Mouse (Mus musculus) brown adipose tissue, adult 24 weeks (tissue): ENCODE measurements around the gene Them7. TPM values are rescaled to one million over a fixed set of nuclear protein-coding genes. Genes with fewer than 3 reads are reported as not detected.

ENCODE experiments used
- H3K27ac ChIP-seq: fragments of 200-500 bp; replicated peaks from 2 replicates; pipeline ENCODE4 v1.5.1; 2012; ENCODE audit warnings: low read depth, mild to moderate bottlenecking, low read length
- H3K4me1 ChIP-seq: fragments of 200-500 bp; 2 replicates; pipeline ENCODE4 v1.6.1; 2012; ENCODE audit warnings: low read length, mixed read lengths; ENCODE audit not compliant: control insufficient read depth, insufficient read depth, insufficient read length
- H3K4me3 ChIP-seq: fragments of 200-500 bp; 2 replicates; pipeline ENCODE4 v1.5.1; 2012; ENCODE audit warnings: low read depth, mild to moderate bottlenecking, low read length, moderate library complexity; ENCODE audit not compliant: insufficient read depth
- polyA plus RNA-seq: library from polyadenylated mRNA; stranded (reverse); fragments of >200 nt; gene quantifications from 2 replicates; pipeline ENCODE4 v1.2.4, GENCODE M21; 2012; ENCODE audit not compliant: missing spikeins, insufficient read depth, insufficient read length

Gene Them7
- polyA plus RNA-seq, 1 experiment = 1.3 TPM

DNA sequence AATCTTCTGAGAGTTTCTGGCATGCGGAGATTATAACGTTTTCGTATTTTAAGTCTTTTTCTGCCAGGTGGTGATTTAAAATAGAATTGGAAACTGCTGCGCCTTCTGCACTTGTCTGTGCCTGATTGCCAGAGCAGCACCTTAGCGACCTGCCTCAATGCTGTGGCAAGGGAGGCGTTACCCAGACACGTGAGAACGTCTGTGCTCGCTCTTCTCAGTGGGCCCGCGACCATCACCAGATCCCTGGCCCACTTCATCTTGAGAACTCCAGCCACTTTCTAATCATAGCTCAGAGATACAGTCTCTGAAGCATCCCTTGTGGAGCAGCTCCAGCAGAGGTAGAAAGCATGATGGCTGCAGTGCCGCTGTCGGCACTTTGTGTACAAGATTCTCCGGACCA lies 146.6 kb downstream of the Them7 start:
- no peak overlapping the region for H3K4me3 ChIP-seq
- no peak overlapping the region for H3K27ac ChIP-seq
- H3K4me1 ChIP-seq = no peaks in the 10 kb centered on the region

DNA sequence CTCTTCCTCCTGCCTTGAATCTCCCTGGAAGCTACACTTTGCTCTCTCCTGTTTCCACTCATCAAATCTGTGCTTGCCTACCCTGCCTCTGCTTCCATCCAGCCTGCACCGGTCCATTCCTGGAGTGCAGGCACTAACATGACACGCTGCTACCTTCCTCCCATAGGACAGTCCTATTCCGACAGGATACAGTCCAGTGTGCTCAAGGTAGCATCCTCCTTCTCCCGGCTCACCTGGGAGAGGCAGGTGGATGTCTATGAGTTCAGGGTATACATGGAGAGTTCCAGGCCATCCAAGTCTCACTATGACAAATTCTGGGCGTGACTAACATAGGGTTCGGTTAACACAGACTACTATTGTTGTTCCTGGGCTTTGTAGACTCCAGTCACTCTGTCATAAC lies 148.0 kb downstream of the Them7 start:
- Histone ChIP-seq H3K4me1 (no peaks in the 10 kb centered on the region; the same call in 1 of the 2 replicates), H3K27ac (no peak overlapping the region), H3K4me3 (no peak overlapping the region)

DNA sequence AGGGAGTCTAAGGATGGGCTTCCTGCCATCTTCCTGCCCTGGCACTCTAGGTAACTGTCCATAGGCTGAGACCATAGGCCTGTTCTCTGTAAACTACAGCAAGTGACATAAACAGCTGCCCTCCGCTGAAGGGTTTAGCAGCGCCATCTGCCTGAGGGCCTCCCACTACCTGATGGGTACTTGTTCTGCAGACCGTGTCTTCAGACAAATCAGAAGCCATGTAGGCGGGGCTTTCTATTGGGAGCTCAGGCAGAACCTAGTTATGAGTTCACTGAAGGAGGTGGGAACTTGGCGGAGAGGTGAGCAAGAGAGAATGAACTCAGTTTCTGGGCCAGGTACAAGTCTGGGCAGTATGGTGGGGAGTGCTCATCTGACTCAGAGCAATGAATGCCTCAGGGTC lies 148.6 kb downstream of the Them7 start:
- no peak overlapping the region for H3K27ac ChIP-seq

DNA sequence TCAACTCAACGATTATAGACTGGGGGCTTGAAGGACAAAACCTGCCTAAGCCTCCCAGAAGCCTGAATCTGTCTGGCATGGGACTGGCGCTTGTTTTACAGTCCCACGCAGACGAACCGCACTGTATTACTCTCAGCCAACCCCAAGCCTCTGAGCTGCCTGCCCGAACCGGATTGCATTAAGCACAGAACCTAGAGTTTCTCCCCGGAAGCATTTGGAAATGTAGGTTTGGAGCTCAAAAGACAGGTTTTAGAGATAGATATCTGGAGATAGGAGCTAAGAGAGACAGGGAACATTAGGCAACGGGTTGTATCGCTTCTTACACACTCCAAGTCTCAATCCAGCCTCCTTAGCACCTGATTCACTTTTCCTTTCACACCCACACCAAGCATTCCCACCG lies 149.5 kb downstream of the Them7 start:
- Histone ChIP-seq H3K27ac (no peak overlapping the region), H3K4me3 (no peak overlapping the region), H3K4me1 (no peaks in the 10 kb centered on the region; the same call in 1 of the 2 replicates)

More for the DNA sequence above, 148.6 kb downstream of the Them7 start:
- no peak overlapping the region for H3K4me3 ChIP-seq
- no peaks in the 10 kb centered on the region; the same call in 1 of the 2 replicates for H3K4me1 ChIP-seq

DNA sequence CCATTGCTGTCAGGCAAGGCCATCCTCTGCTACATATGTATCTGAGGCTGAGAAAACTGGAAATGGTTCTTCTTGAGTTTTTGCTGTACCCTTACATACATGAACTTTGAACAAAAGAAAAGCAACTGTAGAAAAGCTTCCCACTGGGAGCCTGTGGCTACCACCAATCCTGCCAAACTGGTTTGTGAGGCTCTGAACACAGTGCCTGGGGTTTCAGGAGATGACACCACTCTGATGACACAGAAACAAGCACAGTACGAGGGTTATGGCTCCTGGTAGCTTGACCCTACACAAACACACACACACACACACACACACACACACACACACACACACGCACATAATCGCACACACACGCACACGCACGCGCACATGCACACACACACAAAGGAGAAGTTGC lies 151.1 kb downstream of the Them7 start:
- no peak overlapping the region for H3K27ac ChIP-seq
- H3K4me1 ChIP-seq = no peaks in the 10 kb centered on the region; the same call in 1 of the 2 replicates
- no peak overlapping the region for H3K4me3 ChIP-seq

DNA sequence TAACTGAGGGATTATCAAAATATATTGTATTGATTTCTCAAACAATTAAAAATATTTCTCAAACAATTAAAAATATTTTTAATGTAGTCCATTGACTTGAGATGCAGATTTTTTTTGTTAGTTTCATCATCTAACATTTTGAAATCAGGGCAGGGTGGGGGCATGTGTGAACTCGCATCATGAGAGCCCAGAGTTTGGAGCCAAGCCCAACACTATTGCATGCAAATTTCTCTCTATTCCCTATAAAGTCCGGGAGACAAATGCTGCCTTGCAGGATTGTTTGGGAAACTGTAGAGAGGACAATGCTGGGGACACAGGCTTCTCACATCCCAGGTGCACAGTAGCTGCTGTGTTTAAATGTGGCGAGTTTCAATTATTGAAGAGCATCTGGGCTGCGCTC lies 151.6 kb downstream of the Them7 start:
- Histone ChIP-seq H3K4me1 (no peaks in the 10 kb centered on the region; the same call in 1 of the 2 replicates), H3K4me3 (no peak overlapping the region), H3K27ac (no peak overlapping the region)

DNA sequence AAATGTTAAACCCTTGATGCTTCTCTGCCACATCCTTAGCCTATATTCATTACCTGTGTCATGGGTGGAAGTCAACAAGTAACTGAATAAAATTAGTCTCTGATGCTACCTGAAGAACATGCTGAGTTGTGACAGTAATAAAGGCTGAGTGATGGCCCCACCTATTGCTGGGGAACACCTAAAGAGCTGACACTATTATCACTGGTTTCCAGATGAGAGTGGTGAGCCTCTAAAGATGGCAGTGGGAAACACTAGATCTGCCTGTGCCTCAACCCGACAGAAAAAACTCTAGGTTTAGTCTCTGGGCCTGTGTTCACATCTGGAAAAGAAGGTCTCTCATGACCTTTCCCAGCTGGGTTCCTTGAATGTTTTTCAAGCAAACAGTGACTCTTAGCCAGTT lies 155.6 kb downstream of the Them7 start:
- no peaks in the 10 kb centered on the region; the same call in 1 of the 2 replicates for H3K4me1 ChIP-seq
- no peak overlapping the region for H3K27ac ChIP-seq
- no peak overlapping the region for H3K4me3 ChIP-seq

DNA sequence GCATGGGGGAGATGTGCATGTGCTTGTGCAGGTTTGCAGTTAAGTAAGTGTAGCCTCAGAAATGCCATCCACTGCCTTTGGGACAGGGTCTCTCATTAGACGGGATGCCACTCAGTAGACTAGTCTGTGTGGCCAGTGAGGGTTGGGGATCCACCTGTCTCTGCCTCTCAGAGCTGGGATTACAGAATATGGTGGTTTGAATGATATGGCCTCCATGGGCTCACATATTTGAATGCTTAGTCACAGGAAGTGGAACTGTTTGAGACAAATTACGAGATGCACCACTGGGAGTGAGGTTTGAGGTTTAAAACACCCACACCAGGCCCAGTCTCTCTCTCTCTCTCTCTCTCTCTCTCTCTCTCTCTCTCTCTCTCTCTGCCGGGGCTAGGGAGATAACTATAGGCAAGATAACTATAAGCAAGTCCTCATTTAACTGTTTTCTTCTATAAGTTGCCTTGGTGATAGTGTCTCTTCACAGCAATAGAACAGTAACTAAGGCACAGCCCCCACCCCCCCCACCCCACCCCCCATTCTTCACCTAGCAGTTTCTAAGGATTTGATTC lies 156.7 kb downstream of the Them7 start:
- Histone ChIP-seq H3K27ac (no peak overlapping the region), H3K4me1 (no peaks in the 10 kb centered on the region; the same call in 1 of the 2 replicates), H3K4me3 (no peak overlapping the region)

DNA sequence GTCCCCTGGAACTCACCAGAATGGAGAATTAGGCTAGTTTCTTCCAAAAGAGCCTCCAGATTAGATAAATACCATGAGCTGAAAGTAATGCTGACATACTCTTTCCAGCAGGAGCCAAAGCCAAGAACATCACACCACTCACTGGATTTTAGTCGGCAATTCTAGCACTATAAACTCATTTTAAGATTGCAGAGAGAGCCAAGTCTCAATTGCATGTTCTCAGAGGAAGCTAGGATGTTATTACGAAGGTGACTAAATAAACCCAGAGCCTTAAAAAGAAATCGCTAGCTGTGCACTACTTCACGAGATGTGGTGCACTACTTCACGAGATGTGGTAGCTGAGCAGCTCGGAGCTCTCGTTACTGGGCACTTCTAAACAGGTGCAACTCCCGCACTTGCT lies 158.9 kb downstream of the Them7 start:
- H3K4me1 ChIP-seq = no peaks in the 10 kb centered on the region
- H3K4me3 ChIP-seq = no peak overlapping the region
- no peak overlapping the region for H3K27ac ChIP-seq

DNA sequence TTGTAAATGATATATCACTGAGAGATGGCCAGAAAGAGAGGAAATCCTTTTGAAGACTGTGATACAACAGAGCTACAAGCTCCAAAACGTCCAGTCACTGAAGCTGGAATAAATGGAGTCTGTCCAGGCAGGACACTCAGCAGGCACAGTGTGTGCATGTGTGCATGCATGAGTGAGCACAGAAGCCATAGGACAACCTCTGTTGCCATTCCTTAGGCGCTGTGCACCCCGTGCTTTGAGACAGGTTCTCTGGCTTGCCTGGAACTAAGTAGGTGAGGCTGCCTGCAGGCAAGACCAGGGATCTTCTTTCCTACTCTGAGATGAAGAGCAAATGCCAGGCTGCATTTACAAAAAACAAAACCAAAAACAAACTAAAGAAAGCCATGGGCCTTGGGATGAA lies 160.9 kb downstream of the Them7 start:
- H3K27ac ChIP-seq = no peak overlapping the region
- no peaks in the 10 kb centered on the region for H3K4me1 ChIP-seq
- H3K4me3 ChIP-seq = no peak overlapping the region

DNA sequence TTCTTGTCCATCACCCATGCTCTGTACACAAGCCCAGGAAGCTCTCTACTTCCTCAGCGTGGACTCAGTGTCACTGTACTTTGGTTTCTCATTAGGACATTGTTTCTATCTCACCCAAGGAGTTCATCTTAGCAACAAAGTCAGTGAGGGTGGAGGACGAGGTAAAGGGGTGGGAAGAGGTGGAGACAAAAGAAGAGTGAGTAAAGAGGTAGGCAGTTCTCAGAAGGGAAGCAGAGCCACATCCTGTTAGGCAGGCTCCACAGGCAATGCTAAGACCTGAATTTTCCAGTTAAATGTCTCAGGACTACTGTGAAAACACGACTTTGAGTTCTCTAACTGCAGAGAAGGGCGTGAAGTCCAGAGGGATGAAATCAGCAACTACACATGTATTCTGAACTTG lies 162.3 kb downstream of the Them7 start:
- Histone ChIP-seq H3K4me1 (no peaks in the 10 kb centered on the region), H3K4me3 (no peak overlapping the region), H3K27ac (no peak overlapping the region)

DNA sequence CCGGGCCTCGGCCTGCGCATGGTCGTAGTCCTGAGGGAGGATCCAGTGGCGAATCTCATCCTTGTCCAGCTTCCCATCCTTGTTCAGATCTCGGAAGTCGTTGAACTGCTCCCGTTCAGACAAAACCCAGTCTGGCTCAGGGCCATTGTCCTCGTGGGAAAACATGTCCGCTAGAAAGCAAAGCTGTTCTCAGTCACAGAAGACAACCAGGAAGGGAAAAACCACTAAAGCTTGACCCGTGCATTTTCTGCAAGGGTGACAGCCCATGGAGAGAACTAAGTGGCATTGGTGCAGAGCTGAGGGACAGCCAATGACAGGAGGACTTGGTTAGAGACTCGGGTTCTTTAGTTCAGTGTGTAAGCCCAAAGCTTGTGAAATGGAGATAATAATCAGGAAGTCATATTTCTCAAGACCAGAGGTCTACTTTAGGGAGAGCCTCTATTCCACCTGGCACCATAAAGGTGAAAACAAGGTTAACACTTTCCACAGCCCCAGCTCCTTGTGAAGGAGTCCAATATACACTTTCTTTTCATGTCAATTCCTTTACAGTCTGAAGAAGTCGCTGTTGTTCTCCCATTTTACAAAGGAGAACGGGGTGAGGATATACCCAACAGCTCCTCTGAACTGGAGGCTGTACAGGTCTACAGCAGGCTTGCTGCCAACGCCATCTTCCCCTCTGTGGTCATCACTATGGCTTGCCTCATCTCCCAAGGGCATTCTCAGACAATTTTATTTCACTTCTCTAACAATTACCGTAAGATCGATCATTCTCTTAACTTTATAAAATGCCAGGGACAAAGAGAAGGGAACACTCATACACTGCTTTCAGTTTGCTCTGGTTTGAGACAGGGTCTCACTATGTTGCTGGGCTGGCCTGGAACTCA lies 165.1 kb downstream of the Them7 start:
- no peak overlapping the region for H3K4me3 ChIP-seq

DNA sequence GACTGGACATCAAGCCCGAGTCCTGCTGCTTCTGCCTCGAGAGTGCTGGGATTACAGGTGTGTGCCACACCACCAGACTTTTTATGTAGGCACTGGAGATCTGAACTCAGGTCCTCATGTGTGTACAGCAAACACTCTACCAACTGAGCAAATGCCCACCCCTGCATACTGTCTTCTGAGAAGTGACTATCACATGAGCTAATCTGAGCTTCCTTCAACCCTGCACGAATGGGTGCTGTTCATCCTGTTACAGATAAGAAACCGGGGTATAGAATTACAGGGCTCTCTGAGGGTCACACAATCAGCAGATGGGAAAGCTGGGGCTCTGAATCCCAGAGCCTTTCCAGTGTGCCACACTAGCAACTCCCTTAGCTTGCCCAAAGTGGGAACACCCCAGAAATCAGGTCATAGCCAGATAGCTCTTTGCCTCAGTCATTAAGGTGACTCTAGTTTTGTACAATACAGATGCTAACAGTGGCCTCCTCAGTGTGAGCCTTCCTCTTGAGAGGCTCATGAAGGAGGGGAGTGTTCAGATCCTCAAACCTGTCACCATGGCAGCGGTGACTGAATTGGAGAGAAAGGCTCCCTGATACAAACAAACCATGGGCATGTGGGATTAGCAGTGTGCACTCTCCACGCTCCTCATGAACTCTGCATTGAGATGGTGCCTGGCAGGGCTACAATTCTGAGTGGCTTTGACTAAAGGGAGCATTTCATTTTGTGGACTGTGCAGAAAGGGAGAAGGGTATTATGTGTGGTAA lies 166.7 kb downstream of the Them7 start:
- Histone ChIP-seq H3K27ac (no peak overlapping the region), H3K4me3 (no peak overlapping the region), H3K4me1 (no peaks in the 10 kb centered on the region)

More for the DNA sequence above, 165.1 kb downstream of the Them7 start:
- H3K4me1 ChIP-seq = no peaks in the 10 kb centered on the region
- H3K27ac ChIP-seq = no peak overlapping the region

DNA sequence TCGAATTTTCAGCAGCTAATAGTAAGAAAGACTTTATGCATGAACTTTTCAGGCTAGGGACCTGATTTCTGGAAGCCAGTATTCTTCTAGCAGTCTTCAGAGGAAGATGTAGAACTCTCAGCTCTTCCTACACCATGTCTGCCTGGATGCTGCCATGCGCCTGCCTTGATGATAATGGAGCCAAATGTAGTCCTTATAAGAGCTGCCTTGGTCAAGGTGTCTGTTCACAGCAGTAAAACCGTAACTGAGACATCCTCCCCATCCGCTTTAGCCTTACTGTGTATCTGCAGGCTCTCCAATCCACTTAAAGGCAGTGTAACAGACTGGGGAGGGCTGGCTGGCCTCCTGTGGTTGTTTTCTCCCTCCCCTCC lies 167.3 kb downstream of the Them7 start:
- Histone ChIP-seq H3K27ac (no peak overlapping the region), H3K4me3 (no peak overlapping the region), H3K4me1 (no peaks in the 10 kb centered on the region)

DNA sequence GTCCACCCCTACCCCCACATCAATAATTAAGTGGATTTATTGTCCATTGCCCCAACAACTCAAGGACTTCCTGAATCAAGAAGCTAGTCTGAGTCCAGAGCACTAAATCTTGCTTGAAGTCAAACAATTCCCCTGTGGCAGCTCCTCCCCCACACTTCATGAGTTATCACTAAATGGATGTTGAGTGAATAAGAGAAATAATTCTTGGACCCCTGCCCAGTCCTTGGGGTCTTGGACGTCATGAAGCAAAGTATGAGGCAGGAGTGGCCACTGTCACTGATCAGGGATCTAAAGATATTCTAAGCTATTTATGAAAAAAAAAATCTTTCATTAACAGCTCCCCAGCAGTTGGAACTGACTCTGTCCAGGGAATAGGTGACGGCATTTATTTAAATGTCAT lies 168.4 kb downstream of the Them7 start:
- Histone ChIP-seq H3K4me3 (no peak overlapping the region), H3K27ac (no peak overlapping the region), H3K4me1 (peaks cover 9% of the 10 kb centered on the region; the same call in 1 of the 2 replicates)
